Mouse (Mus musculus) left cerebral cortex, postnatal 10 days (tissue): Measurements from ENCODE around the gene Methig1. TPM values are rescaled to one million over a fixed set of nuclear protein-coding genes. Genes with fewer than 3 reads are reported as not detected.
"Not testable (repeated sequence)": the region's sequence is repeated elsewhere in the genome, so short reads cannot be mapped to it uniquely, and the experiment has no call there.

Experiments used
- DNase-seq, 2 experiments: peaks; one replicate each; pipeline ENCODE4 v3.0.0; 2021 to 2022; ENCODE audit warnings: low spot score in 2 of 2, mixed read lengths in 1 of 2; ENCODE audit errors: extremely low spot score in 1 of 2
- intact Hi-C: fragments of 180-260 bp; cut with DNase I; formaldehyde crosslinking; loops from one replicate; pipeline ENCODE4 v1.15.1; 2025
- total RNA-seq, 2 experiments: library from RNA; stranded (reverse); gene quantifications; 2 replicates each; pipeline ENCODE4 v1.2.3; 2021

Gene Methig1
- total RNA-seq, 2 experiments from 2014 or later = not detected

DNA sequence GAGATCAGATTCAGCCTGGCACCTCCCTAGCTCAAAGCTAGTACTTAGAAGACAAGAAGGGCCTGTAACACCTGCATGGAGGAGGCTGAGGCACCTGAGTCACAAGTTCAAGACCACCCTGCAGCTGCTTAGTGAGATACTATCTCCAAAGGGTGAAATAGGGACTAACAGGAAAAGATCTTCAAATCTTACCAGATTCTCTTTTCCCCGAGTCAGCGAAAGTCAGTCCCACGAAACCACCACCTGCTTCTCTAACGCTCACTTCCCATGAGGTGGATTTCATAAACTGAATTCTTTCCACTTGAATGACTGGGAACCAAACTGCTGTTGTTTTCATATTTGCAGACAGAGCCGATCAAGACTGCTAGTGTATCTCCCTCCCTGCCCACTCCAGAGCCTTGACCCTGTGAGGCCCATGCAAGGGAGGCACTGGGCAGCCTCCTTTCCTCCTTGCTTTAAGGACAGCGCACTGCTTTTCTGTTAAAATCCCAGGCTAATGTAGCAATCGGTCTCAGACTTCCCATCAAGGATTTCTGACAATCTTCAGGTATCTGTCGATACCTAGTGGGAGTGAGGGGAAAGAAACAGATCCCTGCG is 65.0 kb downstream of the Methig1 start:
- intact Hi-C loops = no loop called here
- DNase-seq = no peak

GRCm38 (mm10) chr15:100419311-100419710 is 66.4 kb downstream of the Methig1 start:
- no peak for DNase-seq
- intact Hi-C loops = no loop called here

DNA sequence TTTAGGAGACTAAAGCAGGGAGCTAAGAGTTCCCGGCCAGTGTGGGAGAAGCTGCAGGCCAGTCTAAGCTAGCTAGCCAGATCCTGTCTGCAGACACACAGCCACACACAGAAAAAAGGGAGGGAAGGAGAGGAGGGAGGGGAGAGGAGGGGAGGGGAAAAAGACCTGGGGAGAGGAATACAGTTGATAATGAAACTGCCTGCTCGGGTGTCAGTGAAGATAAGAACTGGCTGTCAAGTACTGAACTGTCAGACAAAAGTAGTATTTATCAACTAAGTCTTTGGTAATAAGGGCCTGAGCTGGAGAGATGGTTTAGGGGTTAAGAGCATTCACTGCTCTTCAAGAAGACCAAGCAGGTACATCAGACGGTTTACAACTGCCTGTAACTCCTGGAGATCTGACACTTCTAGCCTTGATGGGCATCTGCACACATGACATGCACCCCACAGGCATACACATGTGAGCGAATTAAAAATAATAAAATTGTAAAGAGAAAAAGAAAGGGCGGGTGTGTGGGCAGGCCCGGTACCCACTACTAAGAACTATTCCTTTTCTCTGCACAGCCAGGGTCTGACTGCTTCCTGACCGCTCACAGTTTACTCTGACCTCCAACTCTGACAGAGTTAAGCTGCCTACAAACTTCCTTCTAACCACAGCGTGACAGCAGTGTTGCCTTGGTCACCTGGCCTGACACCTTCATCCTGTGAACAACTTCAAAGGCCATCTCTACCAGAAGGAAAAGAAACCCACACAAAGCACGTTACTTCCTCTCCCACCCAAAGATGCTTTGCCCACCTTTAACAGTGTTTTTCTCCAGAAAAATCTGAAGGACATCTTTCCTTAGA is 67.2 kb downstream of the Methig1 start:
- no peak for DNase-seq
- intact Hi-C loops = no loop called here

DNA sequence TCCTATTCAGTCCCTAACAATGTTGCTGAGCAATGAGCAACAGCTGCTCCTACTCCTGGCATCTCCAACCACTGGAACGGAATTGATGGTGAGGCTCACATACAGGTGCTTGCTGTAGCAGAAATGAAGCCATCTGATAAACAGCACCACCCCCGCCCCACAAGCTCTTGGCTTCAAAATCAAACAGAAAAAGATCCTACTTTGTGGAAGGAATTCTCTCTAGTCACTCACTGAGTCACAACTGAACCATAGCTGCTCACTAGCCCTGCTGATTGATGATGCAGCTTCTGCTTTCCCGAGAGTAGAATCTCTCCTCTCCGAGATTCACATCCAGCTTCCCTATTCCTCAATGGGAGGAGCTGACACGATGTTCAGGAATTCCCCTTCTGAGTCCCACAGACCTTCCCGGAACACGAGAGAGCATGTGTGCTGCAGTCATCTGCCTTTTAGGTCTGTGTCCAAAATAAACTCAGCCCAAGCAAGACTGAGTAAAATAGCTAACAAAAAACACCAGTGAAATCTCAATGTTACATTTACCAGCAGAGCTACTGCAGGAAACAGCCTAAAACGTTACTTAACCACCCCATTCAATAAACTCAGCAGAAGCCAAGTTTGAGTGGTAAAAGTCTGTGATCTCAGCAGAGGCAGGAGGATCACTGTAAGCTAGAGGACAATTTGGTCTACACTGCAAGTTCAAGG is 68.3 kb downstream of the Methig1 start:
- no peak for DNase-seq
- intact Hi-C loops = no loop called here

- DNase-seq, intact Hi-C loops: not testable (repeated sequence)
These were observed 68.8 kb downstream of the Methig1 start, which contains the start of gene Gm5475 for GRCm38 (mm10) chr15:100421758-100422197. TSS of gene Gm5475 (plus strand) at chr15:100422147.

- DNase-seq = peak in 1 of 2 experiments; percentile 61
- intact Hi-C loops = no loop called here
These were observed 69.5 kb downstream of the Methig1 start for GRCm38 (mm10) chr15:100422476-100422875.

GRCm38 (mm10) chr15:100422899-100423860 is 70.2 kb downstream of the Methig1 start:
- intact Hi-C loops = no loop called here
- peak; percentile 94 to 98 for DNase-seq

DNA sequence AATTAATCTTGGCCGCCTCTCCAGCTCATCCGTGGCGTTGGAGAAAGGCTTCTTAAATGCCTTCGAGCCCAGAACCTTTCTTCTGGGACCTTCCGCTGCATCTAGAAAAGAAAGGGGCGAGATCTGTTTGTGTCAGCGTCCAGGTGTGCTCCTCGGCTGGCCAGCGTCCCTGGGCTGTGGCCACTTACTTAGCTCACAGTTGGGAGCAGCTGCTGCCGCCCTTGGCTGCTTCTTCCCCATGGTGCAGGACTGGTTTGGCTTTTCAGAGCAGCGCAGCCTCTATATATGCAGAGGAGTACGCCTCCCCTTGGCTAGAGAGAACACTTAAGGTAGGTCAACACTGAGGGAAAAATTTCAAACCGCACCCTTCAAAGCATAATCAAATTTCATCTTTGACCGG is 71.0 kb downstream of the Methig1 start:
- intact Hi-C loops = no loop called here

GRCm38 (mm10) chr15:100424396-100425122 is 71.6 kb downstream of the Methig1 start, which contains the start of gene Slc11a2:
TSS of gene Slc11a2 (minus strand) at chr15:100425072.
- DNase-seq = no peak
- intact Hi-C loops = no loop called here

More for the DNA sequence above, 71.0 kb downstream of the Methig1 start:
- no peak for DNase-seq

DNA sequence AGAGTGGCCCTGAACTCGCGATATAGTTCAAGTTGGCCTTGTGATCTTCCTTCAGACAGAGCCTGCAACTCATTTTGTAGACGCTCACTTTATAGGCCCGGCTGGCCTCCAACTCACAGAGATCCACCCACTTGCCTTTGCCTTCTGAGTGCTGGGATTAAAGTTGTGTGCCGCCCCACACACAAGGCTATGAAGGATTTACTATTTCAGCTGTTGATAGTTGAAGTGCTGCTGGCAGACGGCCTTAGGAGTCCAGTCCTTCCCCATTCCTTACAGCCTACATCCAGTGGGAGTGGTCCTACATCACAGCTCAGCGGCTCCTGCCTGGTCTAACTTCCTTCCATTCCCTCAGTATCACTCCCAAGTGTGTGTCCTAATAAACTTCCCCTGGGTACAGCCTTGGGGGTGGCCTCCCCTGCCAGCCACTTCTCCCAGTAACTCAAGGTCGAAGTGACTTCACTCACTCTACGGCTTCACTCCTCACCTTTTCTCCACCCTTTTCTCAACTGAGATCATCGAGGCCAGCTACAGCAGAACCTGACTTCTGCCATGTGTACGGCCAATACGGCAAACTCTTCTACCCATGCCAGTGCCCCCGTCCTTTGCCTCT is 75.5 kb downstream of the Methig1 start:
- DNase-seq = no peak
- intact Hi-C loops = no loop called here

DNA sequence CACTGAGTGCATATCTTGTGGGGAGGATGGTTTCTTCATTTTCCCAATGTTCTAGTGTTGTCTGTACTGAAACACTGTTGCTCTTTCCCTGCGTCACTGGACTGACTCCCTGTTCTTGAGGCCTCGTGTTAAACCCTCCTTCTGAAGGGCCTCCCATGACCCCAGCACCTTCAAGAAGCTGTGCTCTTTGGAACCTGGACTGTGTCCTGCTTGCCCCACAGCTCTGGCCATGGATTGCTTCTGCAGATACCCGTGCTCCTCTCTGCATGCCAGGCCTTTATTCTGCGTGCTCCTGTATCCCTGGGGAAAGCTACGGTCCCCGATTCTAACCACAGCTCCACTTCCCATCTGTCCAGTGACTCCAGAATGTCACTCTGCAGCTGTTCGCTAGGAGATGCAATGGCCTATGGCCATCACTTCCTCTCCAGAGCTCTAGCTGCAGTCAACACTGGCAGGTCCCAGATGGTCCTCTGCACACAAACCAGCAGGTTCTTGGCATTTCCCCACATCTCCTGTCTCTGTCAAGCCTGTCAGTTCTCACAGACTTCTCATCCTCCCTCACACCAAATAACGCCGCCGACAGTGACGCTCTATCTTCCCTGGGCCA is 77.1 kb downstream of the Methig1 start:
- intact Hi-C loops = no loop called here
- no peak for DNase-seq

DNA sequence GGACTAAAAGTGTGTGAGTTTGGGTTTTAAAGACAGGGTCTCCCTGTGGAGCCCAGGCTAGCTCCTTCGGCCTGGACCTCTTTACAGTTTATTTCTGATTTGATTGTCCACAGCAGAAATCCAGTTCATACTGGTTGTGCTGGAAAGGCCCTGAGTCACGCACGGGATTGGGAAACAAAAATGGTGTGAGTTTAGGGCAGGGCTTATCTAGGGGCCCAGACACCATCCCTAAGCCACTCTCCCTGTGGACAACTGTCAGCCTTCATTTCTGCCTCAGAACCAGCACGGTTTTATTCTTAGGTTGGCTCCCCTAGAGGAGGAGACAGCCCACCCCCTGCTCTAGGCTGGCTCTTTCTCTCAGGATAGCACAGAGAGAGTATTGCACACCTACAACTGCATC is 80.3 kb downstream of the Methig1 start:
- intact Hi-C loops = no loop called here
- DNase-seq = no peak

Other genes with a start within 250 kb of the Methig1 start
- gene Atf1, start 125.3 kb upstream of the Methig1 start, total RNA-seq = 10 to 100 TPM; 15.3 to 20.5 TPM
- not detected for gene Tmprss12, start 72.3 kb upstream of the Methig1 start, total RNA-seq
- gene Mettl7a1, start 49.0 kb upstream of the Methig1 start, total RNA-seq = 10 to 100 TPM; 11.7 to 14.1 TPM
- gene Mettl7a3, start 18.2 kb upstream of the Methig1 start, total RNA-seq = under 1 TPM in 1 of 2 experiments, not detected in 1; 0.30 TPM
- gene Mettl7a2, start 51 bp downstream of the Methig1 start, total RNA-seq = under 1 TPM in 1 of 2 experiments, not detected in 1; 0.22 TPM
- gene Higd1c, start 11.4 kb downstream of the Methig1 start, total RNA-seq = not detected
- gene Gm5475, start 69.0 kb downstream of the Methig1 start, total RNA-seq = under 1 TPM in 1 of 2 experiments, not detected in 1; 0.18 TPM
- gene Slc11a2, start 71.9 kb downstream of the Methig1 start, total RNA-seq = 10 to 100 TPM; 53.5 to 55.6 TPM
- gene Letmd1, start 115.9 kb downstream of the Methig1 start, total RNA-seq = 10 to 100 TPM; 77.9 to 78.2 TPM
- 10 to 100 TPM; 41.7 to 43.7 TPM for gene Csrnp2, start 142.3 kb downstream of the Methig1 start, total RNA-seq
- 10 to 100 TPM; 31.0 to 31.5 TPM for gene Tfcp2, start 198.9 kb downstream of the Methig1 start, total RNA-seq
- gene Pou6f1, start 246.8 kb downstream of the Methig1 start, total RNA-seq = 100 to 1,000 TPM; 102 to 120 TPM